Comparison of ENCODE assay signal across 16 mouse cellular contexts in the genomic region with DNA sequence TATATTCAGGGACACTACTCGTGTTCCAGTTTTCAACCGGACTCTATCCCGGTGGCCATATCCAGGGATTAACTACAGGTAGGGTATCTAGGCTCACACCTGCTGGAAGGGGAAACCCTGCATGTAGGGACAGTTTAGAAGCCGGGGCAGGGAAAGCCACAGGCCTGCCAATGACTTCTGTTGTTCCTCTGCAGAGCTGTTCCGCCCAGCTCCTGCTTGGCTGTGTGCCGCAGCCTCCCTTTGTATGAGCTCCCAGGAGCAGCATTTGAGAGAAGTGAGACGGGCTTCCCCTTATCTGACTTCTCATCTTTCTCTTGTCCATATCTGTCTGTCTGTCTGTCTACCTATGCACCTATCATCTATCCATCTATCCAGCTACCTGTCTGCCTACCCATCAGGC. TPM values are rescaled to one million over a fixed set of nuclear protein-coding genes. Genes with fewer than 3 reads are reported as not detected.
A peak's percentile ranks its signal among the peaks of the same experiment; 100 is the strongest.
DNase-seq lines count a peak whose midpoint lies in the region; ATAC-seq and TF ChIP-seq lines count a peak whose summit lies in the region.
"Had no signal": no experiment of that assay in that cellular context is flagged by ENCODE, and none has a peak within 500 bp of the region (broad histone marks: within the 10 kb centered on the region; RNA-seq: fewer than 3 reads in every experiment).

No protein-coding gene starts in this region.

- WGBS in kidney, adult 2 months, result 92% methylated on average over 7 of the region's 7 CpGs

- no peak for TF ChIP-seq CTCF in kidney, adult 2 months (conservative IDR thresholded peaks at IDR 0.05; ENCODE audit: insufficient read depth, insufficient read length, low read depth, low read length)

- no peaks in the 10 kb centered on the region for H3K36me3 ChIP-seq in kidney, adult 2 months (ENCODE audit: control insufficient read depth, insufficient read depth, low read length)
- H3K36me3 ChIP-seq: heart, embryonic 15.5 days had no signal

- no peaks in the 10 kb centered on the region; the same call in 1 of the 2 replicates for H3K4me1 ChIP-seq in kidney, adult 2 months (ENCODE audit: control insufficient read depth, insufficient read depth, low read length)

- H3K27ac ChIP-seq in kidney, adult 2 months (ENCODE audit: insufficient read depth, low read depth, low read length), result no peak overlapping the region
- H3K27ac ChIP-seq: hindbrain, postnatal 0 days; liver, embryonic 14.5 days had no signal

- TF ChIP-seq POLR2A in kidney, adult 2 months (IDR thresholded peaks at IDR 0.05; ENCODE audit: low read depth, low read length), result no peak

- peak; percentile 21 for DNase-seq in cerebellum, adult 11-12 months
- peak; percentile 68 for DNase-seq in kidney, adult 2 months
- DNase-seq in kidney, adult 18-20 months, result no peak
- DNase-seq in adrenal gland, postnatal 36 days, result peak; percentile 49 to 63
- peak; percentile 64 to 79 for DNase-seq in kidney, postnatal 25 days
- DNase-seq in frontal cortex, adult 2 months (ENCODE audit: extremely low spot score in 1 of 2, low spot score in 1 of 2), result no peak
- no peak for DNase-seq in testis, postnatal 14 days (ENCODE audit: low spot score)
- DNase-seq: forebrain, postnatal 0 days; right cerebral cortex, postnatal 25 days had no signal

- ATAC-seq in cerebellum, adult (ENCODE audit: insufficient number of reproducible peaks, low FRiP score, low TSS enrichment), result no peak
- ATAC-seq: forebrain, postnatal 0 days; hindbrain, postnatal 0 days had no signal

- H3K27me3 ChIP-seq in kidney, adult 2 months (replicated peaks; ENCODE audit: control insufficient read depth, insufficient read depth, low read length), result no peaks in the 10 kb centered on the region
- H3K27me3 ChIP-seq: heart, embryonic 15.5 days had no signal

- H3K4me3 ChIP-seq in kidney, adult 2 months (ENCODE audit: insufficient read depth, low read depth, low read length), result no peak overlapping the region
- H3K4me3 ChIP-seq: heart, embryonic 15.5 days; myocyte had no signal

RNA-seq across cellular contexts. Expression of gene Rfx8, which starts 8.5 kb away (rescaled TPM):
- polyA plus RNA-seq in kidney, adult 2 months (2012; rRNA removed), result not detected in 2 replicates
- under 1 TPM in 1 of 2 experiments, not detected in 1; 0.20 TPM for total RNA-seq in adrenal gland, postnatal 36 days (2021)
- polyA plus RNA-seq in frontal cortex, adult 2 months (2012; rRNA removed), result 0.26 and 0.48 TPM in 2 replicates
- total RNA-seq: ES-E14; megakaryocyte-erythroid progenitor cell, adult 5-6 weeks had no signal

Comparison
In these comparisons a context has a peak if more than half of its experiments do, and no peak if none do; other contexts are left out.
1. DNase-seq: peak in cerebellum, adult 11-12 months (single experiment), kidney, adult 2 months (single experiment), adrenal gland, postnatal 36 days (2 of 2) and kidney, postnatal 25 days (2 of 2); none in kidney, adult 18-20 months (single experiment), frontal cortex, adult 2 months (0 of 2) and testis, postnatal 14 days (single experiment).